Mouse (Mus musculus) G1E (cell line): ENCODE measurements at regions not wholly inside any gene's neighbourhood (a gene's known extent, or its start where the extent isn't known, plus 50 kb on each side); places are given as distances from the start of the nearest gene placed in this dataset.

Source experiments
- ATAC-seq: 2 replicates; pipeline ENCODE4 v1.8.0; 2016; ENCODE audit warnings: mild to moderate bottlenecking; ENCODE audit not compliant: insufficient number of reproducible peaks, poor library complexity, low FRiP score, severe bottlenecking; ENCODE audit errors: extremely low read depth
- DNase-seq: peaks from one replicate; pipeline ENCODE4 v3.0.0; 2012; ENCODE audit warnings: low spot score
- H3K27me3 ChIP-seq: 2 replicates; pipeline ENCODE4 v1.6.1; 2012; ENCODE audit warnings: mild to moderate bottlenecking, low read length, inconsistent platforms; ENCODE audit not compliant: insufficient read depth
- H3K36me3 ChIP-seq: replicated peaks from 2 replicates; pipeline ENCODE3; 2012; ENCODE audit warnings: mild to moderate bottlenecking, inconsistent platforms
- H3K4me1 ChIP-seq: 2 replicates; pipeline ENCODE4 v1.6.1; 2012; ENCODE audit warnings: low read depth, low read length, inconsistent platforms, mixed read lengths; ENCODE audit not compliant: insufficient read depth
- H3K4me3 ChIP-seq: 2 replicates; pipeline ENCODE4 v1.5.1; 2012; ENCODE audit warnings: low read depth, mild to moderate bottlenecking, inconsistent platforms, low read length, moderate library complexity, mixed read lengths
- H3K9me3 ChIP-seq: replicated peaks from 2 replicates; pipeline ENCODE4 v1.6.1; 2012; ENCODE audit warnings: inconsistent platforms
- CTCF ChIP-seq: IDR thresholded peaks from 2 replicates; pipeline ENCODE4 v1.5.1; 2012; ENCODE audit warnings: low read depth, low read length, inconsistent platforms, mixed read lengths
- GATA1 ChIP-seq: IDR thresholded peaks from 2 replicates; pipeline ENCODE4 v1.6.1; 2012; ENCODE audit warnings: borderline replicate concordance, low read length, inconsistent platforms, mixed read lengths
- GATA2 ChIP-seq: IDR thresholded peaks from 2 replicates; pipeline ENCODE4 v1.6.1; 2012; ENCODE audit warnings: low read depth, low read length, inconsistent platforms, borderline replicate concordance
- POLR2AphosphoS5 ChIP-seq: IDR thresholded peaks from 2 replicates; pipeline ENCODE4 v1.6.1; 2012; ENCODE audit warnings: low read depth, low read length, inconsistent platforms; ENCODE audit not compliant: insufficient replicate concordance
- TAL1 ChIP-seq: conservative IDR thresholded peaks from 2 replicates; pipeline ENCODE4 v1.6.1; 2012; ENCODE audit warnings: low read depth, low read length, inconsistent platforms, mixed read lengths

DNA sequence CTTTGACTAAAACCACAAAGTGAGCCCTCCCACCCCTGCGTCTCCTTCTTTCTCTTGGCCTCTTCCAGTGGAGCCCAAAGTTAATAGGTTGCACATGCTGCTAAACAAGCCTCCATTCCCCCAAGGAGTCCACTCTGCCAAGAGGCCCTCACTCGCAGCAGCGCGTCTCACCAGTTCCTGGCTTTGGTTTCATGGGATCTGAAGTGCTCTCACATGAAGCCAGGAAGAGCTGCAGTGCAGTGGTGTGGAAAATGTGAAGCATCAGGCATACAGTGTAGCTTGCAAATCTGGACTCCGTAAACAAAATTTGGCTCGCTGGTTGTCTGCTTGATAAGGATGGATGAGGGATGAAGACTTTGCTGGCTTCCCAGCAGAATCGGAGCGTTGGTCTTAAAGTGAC lies 97.7 kb downstream of the Gm10260 start:
- no peaks in the 10 kb centered on the region for H3K36me3 ChIP-seq
- peaks cover 5% of the 10 kb centered on the region; the same call in 1 of the 2 replicates for H3K27me3 ChIP-seq
- TF ChIP-seq POLR2AphosphoS5 (no peak), GATA2 (no peak)
- H3K9me3 ChIP-seq: no peaks in the 10 kb centered on the region
- H3K4me3 ChIP-seq: no peak overlapping the region
- DNase-seq (no peak), ATAC-seq (no peak)
- peaks cover 9% of the 10 kb centered on the region; the same call in 1 of the 2 replicates for H3K4me1 ChIP-seq

DNA sequence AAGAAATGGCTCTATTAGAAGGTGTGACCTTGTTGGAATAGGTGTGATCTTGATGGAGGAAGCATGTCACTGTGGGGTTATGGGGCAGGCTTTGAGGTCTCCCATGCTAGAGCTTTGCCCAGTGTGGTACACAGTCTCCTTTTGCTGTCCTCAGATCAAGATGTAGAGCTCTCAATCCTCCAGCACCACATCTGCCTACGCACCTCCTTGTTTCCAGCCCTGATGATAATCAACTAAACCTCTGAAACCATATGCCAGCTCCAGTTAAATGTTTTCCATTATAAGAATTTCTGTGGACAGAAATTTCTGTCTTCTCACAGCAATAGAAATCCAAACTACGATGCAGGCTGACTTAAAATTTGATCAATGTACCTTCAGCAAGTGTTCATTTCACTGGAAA lies 103.8 kb downstream of the Gm10260 start:
- ATAC-seq: no peak
- Histone ChIP-seq H3K4me1 (0 out of 2 replicates have a peak, but pooled peaks cover 3% of the 10 kb centered on the region), H3K4me3 (no peak overlapping the region), H3K9me3 (no peaks in the 10 kb centered on the region), H3K36me3 (no peaks in the 10 kb centered on the region), H3K27me3 (peaks cover 11% of the 10 kb centered on the region)
- no peak for DNase-seq
- TF ChIP-seq GATA1: no peak
- TF ChIP-seq TAL1: no peak
- TF ChIP-seq GATA2: no peak
- no peak for TF ChIP-seq POLR2AphosphoS5
- no peak for TF ChIP-seq CTCF

DNA sequence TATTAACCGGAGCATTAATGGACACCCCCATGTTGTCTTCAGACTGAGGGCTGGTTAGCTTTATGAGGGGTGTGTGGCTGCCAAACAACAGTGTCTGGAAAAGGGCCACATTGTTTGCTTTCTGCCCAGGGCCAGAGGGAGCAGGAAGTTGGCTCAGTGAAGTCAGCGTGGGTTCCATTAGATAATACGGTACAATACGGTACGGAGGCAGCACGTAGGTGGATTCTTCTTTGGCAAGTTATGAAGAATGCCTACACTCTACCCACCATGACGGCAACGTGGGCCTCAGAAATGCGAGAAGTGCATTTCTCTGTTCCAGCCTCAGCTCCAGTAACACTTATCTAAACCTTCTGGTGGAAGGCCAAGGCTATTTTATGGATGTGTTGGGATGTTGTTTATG lies 108.2 kb downstream of the Gm10260 start:
- Histone ChIP-seq H3K4me1 (no peaks in the 10 kb centered on the region), H3K9me3 (peaks cover 2% of the 10 kb centered on the region; the same call in 1 of the 2 replicates), H3K27me3 (peaks cover 45% of the 10 kb centered on the region), H3K36me3 (no peaks in the 10 kb centered on the region), H3K4me3 (no peak overlapping the region)
- ATAC-seq (no peak), DNase-seq (no peak)
- TF ChIP-seq CTCF (no peak), GATA2 (no peak), GATA1 (no peak), TAL1 (no peak), POLR2AphosphoS5 (no peak)

DNA sequence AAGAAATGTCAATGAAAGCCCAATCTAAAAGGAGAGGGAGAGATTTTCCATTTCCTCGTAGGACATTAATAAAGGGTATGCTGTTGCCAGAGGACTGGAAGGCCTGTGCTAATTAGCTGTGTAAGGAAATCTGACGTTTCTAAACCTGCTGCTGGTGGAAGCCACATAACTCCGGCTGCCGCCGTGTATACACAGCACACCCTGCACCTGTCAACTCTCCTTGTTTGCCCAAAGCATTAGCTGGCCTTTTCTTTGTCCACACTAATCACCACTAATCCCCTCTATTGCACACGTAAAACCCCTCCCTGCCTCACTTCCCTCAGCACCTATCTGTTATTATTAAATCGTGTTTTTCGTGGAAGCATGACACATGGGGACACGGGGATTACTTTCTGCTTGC lies 108.7 kb downstream of the Gm10260 start:
- Histone ChIP-seq H3K9me3 (peaks cover 2% of the 10 kb centered on the region; the same call in 1 of the 2 replicates), H3K27me3 (peaks cover 48% of the 10 kb centered on the region), H3K36me3 (no peaks in the 10 kb centered on the region), H3K4me1 (no peaks in the 10 kb centered on the region), H3K4me3 (no peak overlapping the region)
- TF ChIP-seq CTCF (no peak), TAL1 (no peak), GATA2 (no peak), GATA1 (no peak), POLR2AphosphoS5 (no peak)
- DNase-seq (no peak), ATAC-seq (no peak)

DNA sequence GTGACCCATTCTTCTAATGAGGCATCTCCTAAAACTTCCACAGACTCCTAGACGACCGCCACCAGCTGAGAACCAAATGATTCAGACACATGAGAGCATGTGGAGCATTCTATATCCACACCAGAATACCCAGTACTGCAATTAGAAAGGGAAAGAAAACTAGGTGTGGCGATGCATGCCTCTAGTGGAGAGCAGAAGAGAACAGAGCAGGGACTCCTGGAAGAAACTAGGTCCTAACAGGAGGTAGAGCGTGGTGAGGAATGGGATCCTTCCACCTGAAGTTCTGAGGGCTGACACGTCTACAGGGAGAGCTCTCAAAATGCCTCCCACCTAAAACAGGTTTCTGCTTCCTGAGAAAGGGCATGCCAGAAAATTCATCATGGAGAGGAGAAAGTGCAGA lies 109.3 kb downstream of the Gm10260 start:
- Histone ChIP-seq H3K27me3 (peaks cover 53% of the 10 kb centered on the region), H3K9me3 (peaks cover 2% of the 10 kb centered on the region; the same call in 1 of the 2 replicates), H3K4me3 (no peak overlapping the region), H3K36me3 (no peaks in the 10 kb centered on the region), H3K4me1 (no peaks in the 10 kb centered on the region)
- DNase-seq: no peak
- TF ChIP-seq GATA1 (no peak), TAL1 (no peak), CTCF (no peak), GATA2 (no peak), POLR2AphosphoS5 (no peak)
- no peak for ATAC-seq

DNA sequence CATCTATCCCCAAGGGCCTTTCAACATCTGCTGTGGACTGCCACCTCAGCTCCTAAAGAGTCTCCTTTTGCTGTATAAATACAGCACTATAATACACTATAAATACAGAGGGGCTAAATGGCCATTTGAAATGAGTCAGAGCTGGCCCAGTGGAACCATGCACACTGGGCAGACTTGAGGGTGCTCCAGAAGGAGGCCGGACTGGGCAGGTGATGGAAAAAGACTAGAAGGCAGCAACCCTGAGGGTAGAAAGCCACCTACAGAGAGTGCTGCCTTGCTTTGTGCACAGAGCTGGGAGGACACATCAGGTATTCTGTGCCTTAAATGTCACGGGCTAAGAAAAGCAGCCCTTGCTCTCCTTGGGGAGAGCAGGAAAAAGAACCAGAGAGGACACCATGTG lies 110.2 kb downstream of the Gm10260 start:
- Histone ChIP-seq H3K9me3 (peaks cover 2% of the 10 kb centered on the region; the same call in 1 of the 2 replicates), H3K4me3 (no peak overlapping the region), H3K4me1 (no peaks in the 10 kb centered on the region), H3K27me3 (peaks cover 59% of the 10 kb centered on the region), H3K36me3 (no peaks in the 10 kb centered on the region)
- TF ChIP-seq GATA1: no peak
- TF ChIP-seq GATA2: no peak
- TF ChIP-seq TAL1: no peak
- TF ChIP-seq CTCF: no peak
- no peak for TF ChIP-seq POLR2AphosphoS5
- DNase-seq (no peak), ATAC-seq (no peak)

DNA sequence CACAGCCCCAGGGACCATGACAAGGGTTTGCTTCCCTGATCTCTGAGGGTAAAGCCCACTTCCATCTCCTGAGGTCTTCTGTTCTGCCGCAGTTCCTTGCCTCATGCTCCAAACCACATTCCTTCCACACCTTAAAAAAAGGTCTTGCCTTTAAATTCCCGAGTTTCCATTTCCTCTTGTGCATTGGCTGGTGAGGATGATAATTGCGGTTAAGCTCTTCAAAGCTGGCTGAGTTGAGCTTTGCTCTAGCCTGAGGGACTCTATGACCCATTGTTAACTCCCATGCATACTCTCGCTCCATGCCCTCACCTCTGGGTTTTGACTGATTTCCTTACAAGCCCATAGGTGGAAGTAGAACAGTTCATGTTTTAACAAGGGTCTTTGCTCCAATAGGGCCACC lies 112.9 kb downstream of the Gm10260 start:
- TF ChIP-seq CTCF (no peak), TAL1 (no peak), POLR2AphosphoS5 (no peak), GATA2 (no peak), GATA1 (no peak)
- Histone ChIP-seq H3K9me3 (peaks cover 2% of the 10 kb centered on the region; the same call in 1 of the 2 replicates), H3K36me3 (no peaks in the 10 kb centered on the region), H3K4me3 (no peak overlapping the region), H3K27me3 (peaks cover 61% of the 10 kb centered on the region), H3K4me1 (no peaks in the 10 kb centered on the region)
- no peak for DNase-seq
- ATAC-seq: no peak
